Mouse (Mus musculus) ES-Bruce4 (cell line): ENCODE data around the gene Nudcd2.

ENCODE experiments used
- CTCF ChIP-seq: IDR thresholded peaks from one replicate; pipeline ENCODE4 v1.8.1; 2011; ENCODE audit warnings: low read depth, low read length
- EP300 ChIP-seq: IDR thresholded peaks from 2 replicates; pipeline ENCODE4 v1.6.1; 2011; ENCODE audit warnings: low read depth, low read length; ENCODE audit not compliant: insufficient read depth
- POLR2A ChIP-seq: IDR thresholded peaks from one replicate; pipeline ENCODE4 v1.8.1; 2011; ENCODE audit warnings: low read length; ENCODE audit not compliant: insufficient read depth

DNA sequence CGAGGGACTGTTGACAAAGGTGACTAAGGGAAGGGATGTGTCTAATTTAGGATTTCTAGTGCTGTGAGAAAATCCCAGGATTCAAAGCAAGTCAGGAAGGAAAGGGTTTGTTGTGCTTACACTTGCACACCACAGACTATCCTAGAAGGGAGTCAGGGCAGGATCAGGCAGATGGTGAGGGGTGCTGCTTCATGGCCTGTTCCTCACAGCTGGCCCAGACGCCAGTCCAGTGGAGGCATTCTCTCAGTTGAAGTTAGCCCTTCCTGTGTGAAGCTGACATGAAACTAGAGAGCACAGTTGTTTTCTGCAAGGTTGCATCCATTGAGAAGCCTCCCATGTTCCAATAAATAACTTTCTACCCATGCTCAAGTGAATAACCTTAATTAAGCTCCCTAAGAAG, 14.2 kb downstream of the Nudcd2 start:
- TF ChIP-seq CTCF (no peak), POLR2A (no peak), EP300 (no peak)
